Mouse (Mus musculus): ENCODE measurements around the gene Gm10031.
A peak's percentile ranks its signal among the peaks of the same experiment; 100 is the strongest.
"Not testable (repeated sequence)": the region's sequence is repeated elsewhere in the genome, so short reads cannot be mapped to it uniquely, and the experiment has no call there.

Gm10031 gene

GRCm38 (mm10) chr1:156523842-156524241 lies at the start of gene Gm10031:
Gene Gm10031 (plus strand): TSS chr1:156524012.
- H3K9me3 ChIP-seq (ENCODE audit: low read length), result peaks cover 29% of the 10 kb centered on the region
- H3K4me3 ChIP-seq (replicated peaks; ENCODE audit: low read length); H3K4me1 ChIP-seq (replicated peaks; ENCODE audit: low read depth, low read length); H3K27me3 ChIP-seq (ENCODE audit: insufficient read depth, low read length); H3K36me3 ChIP-seq (ENCODE audit: insufficient read depth, low read length): not testable (repeated sequence)

GRCm38 (mm10) chr1:156474854-156475253 lies 49.0 kb upstream of the Gm10031 start:
- Histone ChIP-seq H3K4me1 (replicated peaks; ENCODE audit: low read depth, low read length) (peaks cover 26% of the 10 kb centered on the region), H3K9me3 (ENCODE audit: low read length) (no peaks in the 10 kb centered on the region), H3K27me3 (ENCODE audit: insufficient read depth, low read length) (peaks cover 11% of the 10 kb centered on the region), H3K4me3 (replicated peaks; ENCODE audit: low read length) (no peak overlapping the region), H3K36me3 (ENCODE audit: insufficient read depth, low read length) (no peaks in the 10 kb centered on the region; the same call in 1 of the 2 replicates)
- TF ChIP-seq CTCF (conservative IDR thresholded peaks at IDR 0.05; ENCODE audit: low read length) (no peak), POU5F1 (IDR thresholded peaks at IDR 0.05; ENCODE audit: borderline replicate concordance, low read length) (no peak), NANOG (IDR thresholded peaks at IDR 0.05; ENCODE audit: borderline replicate concordance, low read length) (no peak)

- Histone ChIP-seq H3K4me1 (replicated peaks; ENCODE audit: low read depth, low read length) (peaks cover 26% of the 10 kb centered on the region), H3K27me3 (ENCODE audit: insufficient read depth, low read length) (peaks cover 16% of the 10 kb centered on the region), H3K4me3 (replicated peaks; ENCODE audit: low read length) (no peak overlapping the region), H3K36me3 (ENCODE audit: insufficient read depth, low read length) (no peaks in the 10 kb centered on the region; the same call in 1 of the 2 replicates), H3K9me3 (ENCODE audit: low read length) (no peaks in the 10 kb centered on the region)
- TF ChIP-seq NANOG (IDR thresholded peaks at IDR 0.05; ENCODE audit: borderline replicate concordance, low read length) (no peak), CTCF (conservative IDR thresholded peaks at IDR 0.05; ENCODE audit: low read length) (no peak), POU5F1 (IDR thresholded peaks at IDR 0.05; ENCODE audit: borderline replicate concordance, low read length) (no peak)
These were observed 47.8 kb upstream of the Gm10031 start for GRCm38 (mm10) chr1:156476016-156476415.

- Histone ChIP-seq H3K4me3 (replicated peaks; ENCODE audit: low read length) (no peak overlapping the region), H3K9me3 (ENCODE audit: low read length) (no peaks in the 10 kb centered on the region), H3K36me3 (ENCODE audit: insufficient read depth, low read length) (no peaks in the 10 kb centered on the region; the same call in 1 of the 2 replicates), H3K4me1 (replicated peaks; ENCODE audit: low read depth, low read length) (peaks cover 26% of the 10 kb centered on the region), H3K27me3 (ENCODE audit: insufficient read depth, low read length) (peaks cover 16% of the 10 kb centered on the region)
- no peak for TF ChIP-seq NANOG (IDR thresholded peaks at IDR 0.05; ENCODE audit: borderline replicate concordance, low read length)
These were observed 47.3 kb upstream of the Gm10031 start for GRCm38 (mm10) chr1:156476535-156476934.

GRCm38 (mm10) chr1:156481826-156482225 lies 42.0 kb upstream of the Gm10031 start:
- TF ChIP-seq CTCF (conservative IDR thresholded peaks at IDR 0.05; ENCODE audit: low read length) (peak; percentile 16; the same call in 1 of the 2 replicates), POU5F1 (IDR thresholded peaks at IDR 0.05; ENCODE audit: borderline replicate concordance, low read length) (no peak)
- peaks cover 5% of the 10 kb centered on the region; the same call in 1 of the 2 replicates for H3K4me1 ChIP-seq (replicated peaks; ENCODE audit: low read depth, low read length)

GRCm38 (mm10) chr1:156487498-156487897 lies 36.3 kb upstream of the Gm10031 start:
- Histone ChIP-seq H3K4me3 (replicated peaks; ENCODE audit: low read length) (no peak overlapping the region), H3K4me1 (replicated peaks; ENCODE audit: low read depth, low read length) (no peaks in the 10 kb centered on the region), H3K9me3 (ENCODE audit: low read length) (no peaks in the 10 kb centered on the region), H3K27me3 (ENCODE audit: insufficient read depth, low read length) (peaks cover 2% of the 10 kb centered on the region; the same call in 1 of the 2 replicates), H3K36me3 (ENCODE audit: insufficient read depth, low read length) (no peaks in the 10 kb centered on the region)
- TF ChIP-seq CTCF (conservative IDR thresholded peaks at IDR 0.05; ENCODE audit: low read length) (peak; percentile 64), POU5F1 (IDR thresholded peaks at IDR 0.05; ENCODE audit: borderline replicate concordance, low read length) (no peak), NANOG (IDR thresholded peaks at IDR 0.05; ENCODE audit: borderline replicate concordance, low read length) (no peak)

More at GRCm38 (mm10) chr1:156481826-156482225, 42.0 kb upstream of the Gm10031 start:
- peaks cover 11% of the 10 kb centered on the region for H3K27me3 ChIP-seq (ENCODE audit: insufficient read depth, low read length)
- H3K4me3 ChIP-seq (replicated peaks; ENCODE audit: low read length), result no peak overlapping the region
- no peaks in the 10 kb centered on the region for H3K9me3 ChIP-seq (ENCODE audit: low read length)
- no peaks in the 10 kb centered on the region for H3K36me3 ChIP-seq (ENCODE audit: insufficient read depth, low read length)

- H3K36me3 ChIP-seq (ENCODE audit: insufficient read depth, low read length), result no peaks in the 10 kb centered on the region
These were observed 35.8 kb upstream of the Gm10031 start for GRCm38 (mm10) chr1:156488031-156488430.

GRCm38 (mm10) chr1:156491226-156491796 lies 32.5 kb upstream of the Gm10031 start:
- Histone ChIP-seq H3K4me1 (replicated peaks; ENCODE audit: low read depth, low read length) (no peaks in the 10 kb centered on the region), H3K27me3 (ENCODE audit: insufficient read depth, low read length) (no peaks in the 10 kb centered on the region), H3K36me3 (ENCODE audit: insufficient read depth, low read length) (no peaks in the 10 kb centered on the region), H3K4me3 (replicated peaks; ENCODE audit: low read length) (no peak overlapping the region), H3K9me3 (ENCODE audit: low read length) (no peaks in the 10 kb centered on the region)
- TF ChIP-seq NANOG (IDR thresholded peaks at IDR 0.05; ENCODE audit: borderline replicate concordance, low read length) (no peak), POU5F1 (IDR thresholded peaks at IDR 0.05; ENCODE audit: borderline replicate concordance, low read length) (no peak), CTCF (conservative IDR thresholded peaks at IDR 0.05; ENCODE audit: low read length) (no peak)

More at GRCm38 (mm10) chr1:156488031-156488430, 35.8 kb upstream of the Gm10031 start:
- Histone ChIP-seq H3K4me3 (replicated peaks; ENCODE audit: low read length) (no peak overlapping the region), H3K27me3 (ENCODE audit: insufficient read depth, low read length) (peaks cover 2% of the 10 kb centered on the region; the same call in 1 of the 2 replicates), H3K4me1 (replicated peaks; ENCODE audit: low read depth, low read length) (no peaks in the 10 kb centered on the region), H3K9me3 (ENCODE audit: low read length) (no peaks in the 10 kb centered on the region)
- TF ChIP-seq CTCF (conservative IDR thresholded peaks at IDR 0.05; ENCODE audit: low read length) (no peak), NANOG (IDR thresholded peaks at IDR 0.05; ENCODE audit: borderline replicate concordance, low read length) (no peak), POU5F1 (IDR thresholded peaks at IDR 0.05; ENCODE audit: borderline replicate concordance, low read length) (no peak)

GRCm38 (mm10) chr1:156495025-156495424 lies 28.8 kb upstream of the Gm10031 start:
- H3K9me3 ChIP-seq (ENCODE audit: low read length), result no peaks in the 10 kb centered on the region
- no peaks in the 10 kb centered on the region for H3K36me3 ChIP-seq (ENCODE audit: insufficient read depth, low read length)
- no peaks in the 10 kb centered on the region for H3K4me1 ChIP-seq (replicated peaks; ENCODE audit: low read depth, low read length)
- TF ChIP-seq POU5F1 (IDR thresholded peaks at IDR 0.05; ENCODE audit: borderline replicate concordance, low read length) (no peak), CTCF (conservative IDR thresholded peaks at IDR 0.05; ENCODE audit: low read length) (no peak), NANOG (IDR thresholded peaks at IDR 0.05; ENCODE audit: borderline replicate concordance, low read length) (no peak)
- H3K4me3 ChIP-seq (replicated peaks; ENCODE audit: low read length), result no peak overlapping the region
- H3K27me3 ChIP-seq (ENCODE audit: insufficient read depth, low read length), result no peaks in the 10 kb centered on the region
